Mouse (Mus musculus) limb, embryonic 10.5 days (tissue): ENCODE measurements at regions not wholly inside any gene's neighbourhood (a gene's known extent, or its start where the extent isn't known, plus 50 kb on each side); places are given as distances from the start of the nearest gene placed in this dataset.

Experiments
- DNase-seq: peaks from one replicate; pipeline ENCODE4 v3.0.0-alpha.2; 2017; ENCODE audit warnings: low spot score
- H3K27ac ChIP-seq: fragments of 300-500 bp; sonication (generic); 2 replicates; pipeline ENCODE4 v1.5.1; 2016; ENCODE audit warnings: mild to moderate bottlenecking
- H3K27me3 ChIP-seq: fragments of 300-500 bp; sonication (generic); 2 replicates; pipeline ENCODE4 v1.6.1; 2016; ENCODE audit warnings: low read depth, mild to moderate bottlenecking; ENCODE audit not compliant: poor library complexity, severe bottlenecking
- H3K36me3 ChIP-seq: fragments of 300-500 bp; sonication (generic); 2 replicates; pipeline ENCODE4 v1.6.1; 2016; ENCODE audit warnings: mild to moderate bottlenecking, moderate library complexity
- H3K4me1 ChIP-seq: fragments of 300-500 bp; sonication (generic); 2 replicates; pipeline ENCODE4 v1.6.1; 2016
- H3K4me3 ChIP-seq: fragments of 300-500 bp; sonication (generic); 2 replicates; pipeline ENCODE4 v1.5.1; 2016; ENCODE audit warnings: mild to moderate bottlenecking, moderate library complexity
- H3K9me3 ChIP-seq: fragments of 300-500 bp; sonication (generic); replicated peaks from 2 replicates; pipeline ENCODE4 v1.6.1; 2016; ENCODE audit warnings: mild to moderate bottlenecking
- WGBS: fragments of 180-500 bp; shearing (Covaris S2); methylation state at CpG from one replicate; pipeline ENCODE4 v1.1.7; 2016; 5-methylcytosine and 5-hydroxymethylcytosine counted together

GRCm38 (mm10) chr17:51277161-51277560 lies 98.0 kb upstream of the Tbc1d5 start:
- Histone ChIP-seq H3K4me1 (no peaks in the 10 kb centered on the region), H3K9me3 (no peaks in the 10 kb centered on the region), H3K27ac (no peak overlapping the region), H3K27me3 (no peaks in the 10 kb centered on the region), H3K36me3 (no peaks in the 10 kb centered on the region), H3K4me3 (no peak overlapping the region)
- no peak for DNase-seq

GRCm38 (mm10) chr17:51272025-51272424 lies 92.9 kb upstream of the Tbc1d5 start:
- DNase-seq = no peak
- no peak overlapping the region for H3K4me3 ChIP-seq
- no peaks in the 10 kb centered on the region for H3K27me3 ChIP-seq
- H3K9me3 ChIP-seq = no peaks in the 10 kb centered on the region
- H3K4me1 ChIP-seq = no peaks in the 10 kb centered on the region
- no peak overlapping the region for H3K27ac ChIP-seq
- WGBS = 89% methylated on average over 1 of the region's 1 CpGs
- H3K36me3 ChIP-seq = no peaks in the 10 kb centered on the region

GRCm38 (mm10) chr17:51262946-51263345 lies 83.8 kb upstream of the Tbc1d5 start:
- H3K36me3 ChIP-seq = no peaks in the 10 kb centered on the region
- H3K4me3 ChIP-seq = no peak overlapping the region
- no peaks in the 10 kb centered on the region for H3K27me3 ChIP-seq
- 78% methylated on average over 3 of the region's 3 CpGs for WGBS
- H3K9me3 ChIP-seq = no peaks in the 10 kb centered on the region
- no peak overlapping the region for H3K27ac ChIP-seq
- no peak for DNase-seq
- H3K4me1 ChIP-seq = no peaks in the 10 kb centered on the region

- H3K4me1 ChIP-seq = no peaks in the 10 kb centered on the region
- no peaks in the 10 kb centered on the region for H3K36me3 ChIP-seq
- no peak for DNase-seq
- no peak overlapping the region for H3K27ac ChIP-seq
- H3K4me3 ChIP-seq = no peak overlapping the region
- H3K27me3 ChIP-seq = no peaks in the 10 kb centered on the region
- H3K9me3 ChIP-seq = no peaks in the 10 kb centered on the region
Measured at GRCm38 (mm10) chr17:51262404-51262803, 83.3 kb upstream of the Tbc1d5 start.

- WGBS = 87% methylated on average over 5 of the region's 5 CpGs
Measured at GRCm38 (mm10) chr17:51258316-51258715, 79.2 kb upstream of the Tbc1d5 start.

GRCm38 (mm10) chr17:51248543-51248942 lies 69.4 kb upstream of the Tbc1d5 start:
- 86% methylated on average over 6 of the region's 6 CpGs for WGBS
- DNase-seq = no peak
- Histone ChIP-seq H3K4me1 (no peaks in the 10 kb centered on the region), H3K27me3 (no peaks in the 10 kb centered on the region), H3K4me3 (no peak overlapping the region), H3K9me3 (no peaks in the 10 kb centered on the region), H3K36me3 (no peaks in the 10 kb centered on the region), H3K27ac (no peak overlapping the region)

More at GRCm38 (mm10) chr17:51258316-51258715, 79.2 kb upstream of the Tbc1d5 start:
- Histone ChIP-seq H3K27me3 (no peaks in the 10 kb centered on the region), H3K4me3 (no peak overlapping the region), H3K36me3 (no peaks in the 10 kb centered on the region), H3K4me1 (no peaks in the 10 kb centered on the region), H3K27ac (no peak overlapping the region), H3K9me3 (no peaks in the 10 kb centered on the region)
- no peak for DNase-seq

GRCm38 (mm10) chr17:51246038-51246437 lies 66.9 kb upstream of the Tbc1d5 start:
- 89% methylated on average over 3 of the region's 3 CpGs for WGBS
- Histone ChIP-seq H3K4me3 (no peak overlapping the region), H3K27me3 (no peaks in the 10 kb centered on the region), H3K9me3 (no peaks in the 10 kb centered on the region), H3K4me1 (no peaks in the 10 kb centered on the region), H3K27ac (no peak overlapping the region), H3K36me3 (no peaks in the 10 kb centered on the region)
- DNase-seq = no peak

- Histone ChIP-seq H3K9me3 (no peaks in the 10 kb centered on the region), H3K27me3 (no peaks in the 10 kb centered on the region), H3K27ac (no peak overlapping the region), H3K36me3 (no peaks in the 10 kb centered on the region), H3K4me1 (no peaks in the 10 kb centered on the region), H3K4me3 (no peak overlapping the region)
- no peak for DNase-seq
- WGBS = 82% methylated on average over 5 of the region's 5 CpGs
Measured at GRCm38 (mm10) chr17:51240360-51240993, 61.3 kb upstream of the Tbc1d5 start.

GRCm38 (mm10) chr17:51239465-51239864 lies 60.3 kb upstream of the Tbc1d5 start:
- Histone ChIP-seq H3K4me1 (no peaks in the 10 kb centered on the region), H3K9me3 (no peaks in the 10 kb centered on the region), H3K27me3 (no peaks in the 10 kb centered on the region), H3K27ac (no peak overlapping the region), H3K4me3 (no peak overlapping the region), H3K36me3 (no peaks in the 10 kb centered on the region)
- 76% methylated on average over 3 of the region's 3 CpGs for whole genome bisulfite sequencing
- DNase-seq = no peak
